Mouse (Mus musculus) liver, embryonic 14.5 days (tissue): ENCODE measurements around the gene D430041D05Rik. TPM values are rescaled to one million over a fixed set of nuclear protein-coding genes. Genes with fewer than 3 reads are reported as not detected.

ENCODE experiments used
- ATAC-seq: fragments of 200-750 bp; cut with Nextera tagmentation; 2 replicates; pipeline ENCODE4 v1.8.0; 2017; ENCODE audit warnings: moderate number of reproducible peaks, mild to moderate bottlenecking, moderate library complexity; ENCODE audit not compliant: insufficient read depth
- DNase-seq, 3 experiments: peaks; one replicate each; pipeline ENCODE4 v3.0.0-alpha.2; 2012 to 2013; ENCODE audit warnings: low read depth in 3 of 3, low spot score in 3 of 3
- H3K27ac ChIP-seq: fragments of 300-500 bp; sonication (generic); 2 replicates; pipeline ENCODE4 v1.5.1; 2014; ENCODE audit warnings: moderate library complexity, mild to moderate bottlenecking, control low read depth, inconsistent platforms
- H3K27me3 ChIP-seq: fragments of 300-500 bp; sonication (generic); 2 replicates; pipeline ENCODE4 v1.6.1; 2014; ENCODE audit warnings: mild to moderate bottlenecking, low read length, moderate library complexity; ENCODE audit not compliant: control insufficient read depth, insufficient read depth
- H3K36me3 ChIP-seq: fragments of 300-500 bp; sonication (generic); replicated peaks from 2 replicates; pipeline ENCODE4 v1.6.1; 2014; ENCODE audit warnings: low read depth; ENCODE audit not compliant: control insufficient read depth, insufficient read depth
- H3K4me1 ChIP-seq, 2 experiments: fragments of 200-500 bp in 1 of 2; fragments of 300-500 bp in 1 of 2; sonication (generic) in 1 of 2; replicated peaks; 2 replicates each; pipeline ENCODE4 v1.6.1; 2012 to 2014; ENCODE audit warnings: antibody characterized with exemption in 1 of 2, inconsistent platforms in 1 of 2, low read length in 1 of 2; ENCODE audit not compliant: control insufficient read depth in 2 of 2, insufficient read depth in 2 of 2
- H3K4me2 ChIP-seq: fragments of 300-500 bp; sonication (generic); 2 replicates; pipeline ENCODE4 v1.6.1; 2014; ENCODE audit warnings: low read depth, mild to moderate bottlenecking, control low read depth, moderate library complexity
- H3K4me3 ChIP-seq, 2 experiments: fragments of 200-500 bp in 1 of 2; fragments of 300-500 bp in 1 of 2; sonication (generic) in 1 of 2; 2 replicates each; pipeline ENCODE4 v1.5.1; 2012 to 2014; ENCODE audit warnings: low read depth in 2 of 2, low read length in 2 of 2, mild to moderate bottlenecking in 2 of 2, control low read depth in 1 of 2, inconsistent platforms in 1 of 2, moderate library complexity in 1 of 2; ENCODE audit not compliant: insufficient read depth in 1 of 2
- H3K9ac ChIP-seq: fragments of 300-500 bp; sonication (generic); replicated peaks from 2 replicates; pipeline ENCODE4 v1.6.1; 2014; ENCODE audit warnings: mild to moderate bottlenecking, control low read depth, moderate library complexity
- H3K9me3 ChIP-seq: fragments of 300-500 bp; sonication (generic); 2 replicates; pipeline ENCODE4 v1.6.1; 2016; ENCODE audit warnings: low read length, mixed read lengths; ENCODE audit not compliant: control insufficient read depth
- CTCF ChIP-seq: IDR thresholded peaks from 2 replicates; pipeline ENCODE4 v1.5.1; 2016; ENCODE audit warnings: antibody characterized with exemption, low read depth, control low read depth
- EP300 ChIP-seq: IDR thresholded peaks from 2 replicates; pipeline ENCODE4 v1.6.1; 2016; ENCODE audit warnings: antibody characterized with exemption, low read depth
- WGBS: fragments of 180-500 bp; shearing (Covaris S2); extraction: QIAGEN DNeasy Blood & Tissue Kit; methylation state at CpG from one replicate; pipeline ENCODE4 v1.1.7; 2014; ENCODE audit not compliant: insufficient replicate concordance; 5-methylcytosine and 5-hydroxymethylcytosine counted together
- polyA plus RNA-seq, 2 experiments: library from polyadenylated mRNA; depleted of rRNA in 1 of 2; stranded (reverse) in 1 of 2; unstranded in 1 of 2; fragments of >200 nt; fragmentation: Nextera tagmentation in 1 of 2; extraction: Ambion mirVana in 1 of 2; gene quantifications; 2 replicates each; pipeline versions ENCODE4 v1.2.1 to v1.2.3; 2012 to 2014

D430041D05Rik gene
- polyA plus RNA-seq, 2 experiments, result under 0.01 TPM; not detected in 1

GRCm38 (mm10) chr2:104449191-104449590, 38.4 kb upstream of the D430041D05Rik start:
- Histone ChIP-seq H3K4me3 (no peak overlapping the region), H3K27ac (no peak overlapping the region), H3K27me3 (no peaks in the 10 kb centered on the region), H3K36me3 (no peaks in the 10 kb centered on the region), H3K9ac (no peak overlapping the region), H3K9me3 (no peaks in the 10 kb centered on the region), H3K4me1 (peaks cover 0 to 5% of the 10 kb centered on the region in 2 experiments; a peak in 2 of 4 replicates), H3K4me2 (no peak overlapping the region)
- 87% methylated on average over 1 of the region's 1 CpGs for WGBS
- TF ChIP-seq CTCF (no peak), EP300 (no peak)
- ATAC-seq (no peak), DNase-seq (no peak)

- ATAC-seq, result no peak
Observed at GRCm38 (mm10) chr2:104448201-104448600, 37.4 kb upstream of the D430041D05Rik start.

GRCm38 (mm10) chr2:104446016-104446415, 35.2 kb upstream of the D430041D05Rik start:
- no peak overlapping the region for H3K27ac ChIP-seq
- H3K27me3 ChIP-seq, result no peaks in the 10 kb centered on the region
- no peak for DNase-seq

More at GRCm38 (mm10) chr2:104448201-104448600, 37.4 kb upstream of the D430041D05Rik start:
- no peak overlapping the region for H3K4me3 ChIP-seq
- no peak overlapping the region for H3K4me2 ChIP-seq
- no peak overlapping the region for H3K9ac ChIP-seq
- no peaks in the 10 kb centered on the region for H3K9me3 ChIP-seq
- H3K27me3 ChIP-seq, result no peaks in the 10 kb centered on the region
- H3K4me1 ChIP-seq, result peaks cover 0 to 5% of the 10 kb centered on the region in 2 experiments; a peak in 2 of 4 replicates
- WGBS, result 84% methylated on average over 4 of the region's 4 CpGs
- H3K27ac ChIP-seq, result no peak overlapping the region
- TF ChIP-seq EP300 (no peak), CTCF (no peak)
- H3K36me3 ChIP-seq, result no peaks in the 10 kb centered on the region
- no peak for DNase-seq

GRCm38 (mm10) chr2:104444776-104445175, 34.0 kb upstream of the D430041D05Rik start:
- H3K9me3 ChIP-seq, result no peaks in the 10 kb centered on the region
- WGBS, result 17% methylated on average over 2 of the region's 2 CpGs
- peak; percentile 26 to 40 (median 33) for DNase-seq

More at GRCm38 (mm10) chr2:104446016-104446415, 35.2 kb upstream of the D430041D05Rik start:
- WGBS, result 30% methylated on average over 1 of the region's 1 CpGs
- no peak for ATAC-seq
- Histone ChIP-seq H3K9ac (no peak overlapping the region), H3K9me3 (no peaks in the 10 kb centered on the region), H3K4me3 (no peak overlapping the region), H3K36me3 (no peaks in the 10 kb centered on the region; the same call in 1 of the 2 replicates), H3K4me2 (no peak overlapping the region), H3K4me1 (peaks cover 0 to 3% of the 10 kb centered on the region in 2 experiments; a peak in 2 of 4 replicates)
- TF ChIP-seq CTCF (no peak), EP300 (no peak)

GRCm38 (mm10) chr2:104442341-104442740, 31.5 kb upstream of the D430041D05Rik start:
- Histone ChIP-seq H3K4me2 (no peak overlapping the region), H3K4me3 (no peak overlapping the region), H3K27ac (no peak overlapping the region), H3K4me1 (no peaks in the 10 kb centered on the region), H3K9ac (no peak overlapping the region), H3K27me3 (no peaks in the 10 kb centered on the region), H3K36me3 (peaks cover 11% of the 10 kb centered on the region), H3K9me3 (no peaks in the 10 kb centered on the region)
- no peak for DNase-seq
- TF ChIP-seq EP300, result no peak
- no peak for TF ChIP-seq CTCF
- no peak for ATAC-seq
- WGBS, result 66% methylated on average over 4 of the region's 4 CpGs

More at GRCm38 (mm10) chr2:104444776-104445175, 34.0 kb upstream of the D430041D05Rik start:
- ATAC-seq, result peak; percentile 55; the same call in 1 of the 2 replicates
- no peak overlapping the region for H3K9ac ChIP-seq
- H3K4me3 ChIP-seq, result no peak overlapping the region
- H3K27ac ChIP-seq, result no peak overlapping the region
- H3K4me1 ChIP-seq, result no peaks in the 10 kb centered on the region
- no peaks in the 10 kb centered on the region for H3K27me3 ChIP-seq
- TF ChIP-seq CTCF (peak; percentile 77), EP300 (no peak)
- peaks cover 3% of the 10 kb centered on the region; the same call in 1 of the 2 replicates for H3K36me3 ChIP-seq
- H3K4me2 ChIP-seq, result no peak overlapping the region
